Mouse (Mus musculus): ENCODE data around the gene St8sia6. TPM values are rescaled to one million over a fixed set of nuclear protein-coding genes. Genes with fewer than 3 reads are reported as not detected.

St8sia6 gene
- 0.70 and 0.88 TPM in 2 replicates for polyA plus RNA-seq (2012; rRNA removed)

DNA sequence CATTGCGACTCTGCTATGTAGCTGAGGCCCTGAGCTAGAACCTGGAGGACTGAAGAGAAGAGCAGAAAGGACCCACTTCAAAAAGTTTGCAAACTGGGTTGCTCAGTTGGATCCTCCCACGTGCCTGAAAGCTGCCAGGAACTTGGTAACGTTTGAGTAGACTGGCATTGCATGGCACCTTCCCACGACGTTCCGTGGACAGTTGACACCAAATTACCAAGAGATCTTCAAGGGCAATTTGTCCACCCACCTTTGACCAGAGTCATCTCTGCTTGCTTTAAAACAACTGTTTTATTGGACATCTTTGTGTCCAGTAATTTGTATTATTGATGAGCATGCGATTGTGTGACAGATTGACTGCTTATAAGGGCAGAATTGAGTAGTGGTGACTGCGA, at the start of gene St8sia6:
Gene St8sia6, minus strand, starts transcription at position 96 of the 395 bp plus-strand sequence.

Other genes with a start within 250 kb of the St8sia6 start
- 7.1 and 9.6 TPM in 2 replicates for gene Trdmt1, start 249.4 kb downstream of the St8sia6 start, polyA plus RNA-seq (2012; rRNA removed)
- 456 and 497 TPM in 2 replicates for gene Vim, start 220.1 kb downstream of the St8sia6 start, polyA plus RNA-seq (2012; rRNA removed)